Mouse (Mus musculus): ENCODE measurements around the gene Loxl4.

- no peak for TF ChIP-seq CTCF (IDR thresholded peaks at IDR 0.05; ENCODE audit: extremely low read depth, insufficient read depth, low read length)
- no peak for TF ChIP-seq POLR2A (IDR thresholded peaks at IDR 0.05; ENCODE audit: extremely low read depth, insufficient read depth, low read length)
These were observed 17.5 kb downstream of the Loxl4 start for GRCm38 (mm10) chr19:42595066-42595465.
